Comparison of ENCODE assay signal across 10 mouse cellular contexts in the genomic region with DNA sequence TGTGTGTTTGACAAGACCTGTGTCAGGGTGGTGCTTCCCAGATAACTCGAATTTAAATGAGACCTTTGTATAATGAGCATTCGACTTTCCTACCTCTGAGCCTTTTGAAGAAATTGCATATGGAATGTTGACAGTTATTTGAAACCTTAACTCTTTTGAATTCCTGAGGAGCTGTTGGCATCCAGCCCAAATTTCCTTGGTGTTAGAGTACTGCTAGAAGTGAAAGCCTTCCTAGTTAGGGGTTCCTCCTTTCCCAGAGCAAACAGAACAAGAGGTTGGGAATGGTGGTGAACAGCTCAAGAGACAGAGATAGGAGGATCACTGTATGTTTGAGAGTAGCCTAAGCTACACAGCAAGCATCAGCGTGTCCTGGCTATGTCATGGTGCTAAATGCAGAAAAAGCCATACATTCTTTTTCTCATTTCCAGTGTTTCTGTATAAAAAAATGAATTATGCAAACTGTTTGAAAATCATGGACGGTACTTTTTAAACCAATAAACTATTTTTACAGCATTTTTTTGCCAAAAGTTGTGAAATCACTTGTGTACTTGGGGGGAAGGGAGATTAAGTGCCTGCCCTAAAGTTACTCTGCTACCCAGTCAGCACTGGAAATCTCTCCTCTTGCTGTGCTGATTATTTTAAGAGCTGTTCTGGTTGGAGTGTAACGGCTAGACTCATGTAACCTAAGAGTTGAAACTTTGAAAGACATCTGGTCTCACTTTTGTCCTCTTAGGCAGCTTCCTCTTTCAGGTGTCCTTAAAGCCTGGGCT. TPM values are rescaled to one million over a fixed set of nuclear protein-coding genes. Genes with fewer than 3 reads are reported as not detected.
DNase-seq lines count a peak whose midpoint lies in the region; ATAC-seq and TF ChIP-seq lines count a peak whose summit lies in the region.
"Had no signal": no experiment of that assay in that cellular context is flagged by ENCODE, and none has a peak within 500 bp of the region (broad histone marks: within the 10 kb centered on the region; RNA-seq: fewer than 3 reads in every experiment).

No protein-coding gene starts in this region.

- H3K36me3 ChIP-seq in heart, embryonic 11.5 days (ENCODE audit: control insufficient read depth, insufficient read depth, low read length) = peaks cover 7% of the 10 kb centered on the region; the same call in 1 of the 2 replicates
- peaks cover 8% of the 10 kb centered on the region for H3K36me3 ChIP-seq in liver, embryonic 11.5 days (ENCODE audit: control insufficient read depth, insufficient read depth, low read length)

- TF ChIP-seq CTCF in layer of hippocampus, adult 2 months (conservative IDR thresholded peaks at IDR 0.05) = no peak

- no peak for DNase-seq in heart, adult 8-10 months (ENCODE audit: low spot score)
- DNase-seq in layer of hippocampus, adult 2 months (ENCODE audit: low spot score in 2 of 2) = no peak
- no peak for DNase-seq in layer of hippocampus, postnatal 36 days
- no peak for DNase-seq in liver, embryonic 11.5 days (ENCODE audit: low spot score)
- peak; percentile 76 for DNase-seq in lung, postnatal 14 days
- no peak for DNase-seq in frontal cortex, postnatal 25 days (ENCODE audit: low spot score in 2 of 2)
- no peak for DNase-seq in spleen, postnatal 14 days (ENCODE audit: low spot score in 2 of 2)
- DNase-seq: cerebellum, adult 8-10 months had no signal

- no peak overlapping the region for H3K9ac ChIP-seq in heart, embryonic 11.5 days (ENCODE audit: low read depth, low read length)
- no peak overlapping the region for H3K9ac ChIP-seq in liver, embryonic 11.5 days (ENCODE audit: low read depth, low read length)
- H3K9ac ChIP-seq: hindbrain, embryonic 14.5 days had no signal

- H3K4me3 ChIP-seq in heart, embryonic 11.5 days (ENCODE audit: low read depth, low read length) = no peak overlapping the region
- no peak overlapping the region for H3K4me3 ChIP-seq in layer of hippocampus, adult 2 months
- H3K4me3 ChIP-seq in liver, embryonic 11.5 days (ENCODE audit: low read depth, low read length) = no peak overlapping the region

- no peaks in the 10 kb centered on the region for H3K9me3 ChIP-seq in heart, embryonic 11.5 days (replicated peaks; ENCODE audit: control insufficient read depth, low read length)
- no peaks in the 10 kb centered on the region for H3K9me3 ChIP-seq in liver, embryonic 11.5 days (ENCODE audit: control insufficient read depth, low read length)

- no peaks in the 10 kb centered on the region for H3K27me3 ChIP-seq in heart, embryonic 11.5 days (ENCODE audit: control insufficient read depth, insufficient read depth, low read length)
- H3K27me3 ChIP-seq in liver, embryonic 11.5 days (replicated peaks; ENCODE audit: control insufficient read depth, insufficient read depth, low read length) = 0 out of 2 replicates have a peak, but pooled peaks cover 14% of the 10 kb centered on the region

- WGBS in heart, embryonic 11.5 days (ENCODE audit: insufficient replicate concordance) = 69% methylated on average over 5 of the region's 5 CpGs
- WGBS in liver, embryonic 11.5 days = 63% methylated on average over 5 of the region's 5 CpGs

- peak overlapping the region; percentile 25; the same call in 1 of the 2 replicates for H3K27ac ChIP-seq in heart, embryonic 11.5 days (ENCODE audit: low read depth, low read length)
- peak overlapping the region; percentile 18; the same call in 1 of the 2 replicates for H3K27ac ChIP-seq in layer of hippocampus, adult 2 months
- H3K27ac ChIP-seq in liver, embryonic 11.5 days (ENCODE audit: low read depth, low read length) = no peak overlapping the region
- H3K27ac ChIP-seq: hindbrain, embryonic 14.5 days had no signal

- no peak for ATAC-seq in heart, embryonic 11.5 days (replicated peaks; ENCODE audit: insufficient number of reproducible peaks, low FRiP score, low TSS enrichment)
- no peak for ATAC-seq in liver, embryonic 11.5 days (replicated peaks; ENCODE audit: low FRiP score)

- peaks cover 36% of the 10 kb centered on the region for H3K4me1 ChIP-seq in heart, embryonic 11.5 days (ENCODE audit: control insufficient read depth, insufficient read depth, low read length)
- peaks cover 46% of the 10 kb centered on the region for H3K4me1 ChIP-seq in liver, embryonic 11.5 days (replicated peaks; ENCODE audit: control insufficient read depth, insufficient read depth, low read length)

- H3K4me2 ChIP-seq in heart, embryonic 11.5 days = no peak overlapping the region
- H3K4me2 ChIP-seq in liver, embryonic 11.5 days = 0 out of 2 replicates have a peak overlapping the region, but pooled peaks have one; percentile 1
- H3K4me2 ChIP-seq: hindbrain, embryonic 14.5 days had no signal

RNA-seq across cellular contexts. Expression of a gene that starts 2.4 kb away (rescaled TPM):
- 14.8 and 15.1 TPM in 2 replicates for polyA plus RNA-seq in heart, embryonic 11.5 days (2014; fragmentation: Nextera tagmentation; extraction: Ambion mirVana)
- total RNA-seq in heart, adult 8-10 months (2022) = 10 to 100 TPM; 20.4 to 24.3 (median 22.2) TPM
- 10 to 100 TPM in 1 of 2 experiments, 1 to 10 TPM in 1; 9.6 to 11.3 TPM for total RNA-seq in layer of hippocampus, adult 2 months (2021)
- 10 to 100 TPM in 1 of 2 experiments, 1 to 10 TPM in 1; 8.1 to 10.5 TPM for total RNA-seq in layer of hippocampus, postnatal 36 days (2021)
- 39.5 and 40.3 TPM in 2 replicates for polyA plus RNA-seq in liver, embryonic 11.5 days (2014; fragmentation: Nextera tagmentation; extraction: Ambion mirVana)

RNA-seq across cellular contexts. Expression of a gene that starts 5.7 kb away (rescaled TPM):
- polyA plus RNA-seq in heart, embryonic 11.5 days (2014; fragmentation: Nextera tagmentation; extraction: Ambion mirVana) = 12.9 and 17.4 TPM in 2 replicates
- total RNA-seq in heart, adult 8-10 months (2022) = 10 to 100 TPM in 1 of 4 experiments, 1 to 10 TPM in 3; 7.6 to 10.4 (median 8.0) TPM
- 10 to 100 TPM; 17.4 to 19.0 TPM for total RNA-seq in layer of hippocampus, adult 2 months (2021)
- 10 to 100 TPM; 16.9 to 17.2 TPM for total RNA-seq in layer of hippocampus, postnatal 36 days (2021)
- polyA plus RNA-seq in liver, embryonic 11.5 days (2014; fragmentation: Nextera tagmentation; extraction: Ambion mirVana) = 17.1 and 19.4 TPM in 2 replicates

RNA-seq across cellular contexts. Expression of a gene that starts 7.8 kb away (rescaled TPM):
- 51.4 and 54.5 TPM in 2 replicates for polyA plus RNA-seq in heart, embryonic 11.5 days (2014; fragmentation: Nextera tagmentation; extraction: Ambion mirVana)
- 10 to 100 TPM; 14.4 to 20.0 (median 15.2) TPM for total RNA-seq in heart, adult 8-10 months (2022)
- 10 to 100 TPM; 31.0 to 32.5 TPM for total RNA-seq in layer of hippocampus, adult 2 months (2021)
- total RNA-seq in layer of hippocampus, postnatal 36 days (2021) = 10 to 100 TPM; 31.3 to 35.8 TPM
- 91.6 and 100 TPM in 2 replicates for polyA plus RNA-seq in liver, embryonic 11.5 days (2014; fragmentation: Nextera tagmentation; extraction: Ambion mirVana)

RNA-seq across cellular contexts. Expression of a gene that starts 13.9 kb away (rescaled TPM):
- 95.4 and 107 TPM in 2 replicates for polyA plus RNA-seq in heart, embryonic 11.5 days (2014; fragmentation: Nextera tagmentation; extraction: Ambion mirVana)
- 10 to 100 TPM; 39.5 to 49.6 (median 41.5) TPM for total RNA-seq in heart, adult 8-10 months (2022)
- total RNA-seq in layer of hippocampus, adult 2 months (2021) = 10 to 100 TPM; 74.7 to 86.1 TPM
- total RNA-seq in layer of hippocampus, postnatal 36 days (2021) = 10 to 100 TPM; 77.6 to 85.2 TPM
- polyA plus RNA-seq in liver, embryonic 11.5 days (2014; fragmentation: Nextera tagmentation; extraction: Ambion mirVana) = 106 and 112 TPM in 2 replicates

RNA-seq across cellular contexts. Expression of a gene that starts 27.4 kb away (rescaled TPM):
- polyA plus RNA-seq in heart, embryonic 11.5 days (2014; fragmentation: Nextera tagmentation; extraction: Ambion mirVana) = 55.3 and 59.2 TPM in 2 replicates
- total RNA-seq in heart, adult 8-10 months (2022) = 10 to 100 TPM; 58.0 to 68.1 (median 61.2) TPM
- total RNA-seq in layer of hippocampus, adult 2 months (2021) = 1 to 10 TPM; 3.9 to 4.6 TPM
- 1 to 10 TPM; 4.4 to 5.3 TPM for total RNA-seq in layer of hippocampus, postnatal 36 days (2021)
- 164 and 181 TPM in 2 replicates for polyA plus RNA-seq in liver, embryonic 11.5 days (2014; fragmentation: Nextera tagmentation; extraction: Ambion mirVana)
